Mouse (Mus musculus) hindbrain, postnatal 0 days (tissue): ENCODE measurements at regions not wholly inside any gene's neighbourhood (a gene's known extent, or its start where the extent isn't known, plus 50 kb on each side); places are given as distances from the start of the nearest gene placed in this dataset.
A peak's percentile ranks its signal among the peaks of the same experiment; 100 is the strongest.

Experiments used
- ATAC-seq: fragments of 200-750 bp; cut with Nextera tagmentation; 2 replicates; pipeline ENCODE4 v1.8.0; 2017; ENCODE audit warnings: mild to moderate bottlenecking, moderate TSS enrichment, moderate library complexity
- DNase-seq: peaks from one replicate; pipeline ENCODE4 v3.0.0-alpha.2; 2015; ENCODE audit warnings: low spot score
- H3K27ac ChIP-seq: fragments of 300-500 bp; sonication (generic); 2 replicates; pipeline ENCODE4 v1.5.1; 2014; ENCODE audit warnings: mild to moderate bottlenecking
- H3K27me3 ChIP-seq: fragments of 300-500 bp; sonication (generic); 2 replicates; pipeline ENCODE4 v1.6.1; 2014; ENCODE audit warnings: low read length, mixed read lengths; ENCODE audit not compliant: insufficient read depth
- H3K36me3 ChIP-seq: fragments of 300-500 bp; sonication (generic); 2 replicates; pipeline ENCODE4 v1.6.1; 2014; ENCODE audit warnings: low read length, mixed read lengths; ENCODE audit not compliant: insufficient read depth
- H3K4me1 ChIP-seq: fragments of 300-500 bp; sonication (generic); 2 replicates; pipeline ENCODE4 v1.6.1; 2014; ENCODE audit warnings: antibody characterized with exemption, low read length, mixed read lengths; ENCODE audit not compliant: insufficient read depth
- H3K4me2 ChIP-seq: fragments of 300-500 bp; sonication (generic); 2 replicates; pipeline ENCODE4 v1.6.1; 2014; ENCODE audit warnings: low read depth, mild to moderate bottlenecking, low read length, moderate library complexity, mixed read lengths
- H3K4me3 ChIP-seq: fragments of 300-500 bp; sonication (generic); 2 replicates; pipeline ENCODE4 v1.5.1; 2014; ENCODE audit warnings: low read length
- H3K9ac ChIP-seq: fragments of 300-500 bp; sonication (generic); replicated peaks from 2 replicates; pipeline ENCODE4 v1.6.1; 2014; ENCODE audit warnings: mild to moderate bottlenecking, low read length, moderate library complexity, mixed read lengths
- H3K9me3 ChIP-seq: fragments of 300-500 bp; sonication (generic); 2 replicates; pipeline ENCODE4 v1.6.1; 2016; ENCODE audit warnings: low read length, mixed read lengths
- CTCF ChIP-seq: IDR thresholded peaks from 2 replicates; pipeline ENCODE4 v1.5.1; 2016; ENCODE audit warnings: antibody characterized with exemption, control low read depth, low read depth
- whole genome bisulfite sequencing: fragments of 180-500 bp; shearing (Covaris S2); extraction: QIAGEN DNeasy Blood & Tissue Kit; methylation state at CpG from one replicate; pipeline ENCODE4 v1.1.7; 2014; 5-methylcytosine and 5-hydroxymethylcytosine counted together

DNA sequence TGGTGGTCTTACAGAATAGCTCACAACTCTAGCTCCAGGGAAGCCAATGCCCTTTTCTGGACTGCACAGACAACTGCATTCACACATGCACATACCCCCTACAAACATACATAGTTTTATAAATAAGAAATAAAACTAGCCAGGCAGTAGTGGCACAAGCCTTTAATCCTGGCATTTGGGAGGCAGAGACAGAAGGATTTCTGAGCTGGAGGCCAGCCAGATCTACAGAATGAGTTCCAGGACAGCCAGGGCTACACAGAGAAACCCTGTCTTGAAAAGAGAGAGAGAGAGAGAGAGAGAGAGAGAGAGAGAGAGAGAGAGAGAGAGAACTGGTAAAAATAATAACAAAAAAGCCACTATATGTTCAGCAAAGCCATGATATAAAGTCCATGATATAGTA is 143.5 kb upstream of the Tbl1x start:
- Histone ChIP-seq H3K4me2 (no peak overlapping the region), H3K9ac (no peak overlapping the region), H3K27ac (no peak overlapping the region), H3K27me3 (no peaks in the 10 kb centered on the region), H3K4me3 (no peak overlapping the region), H3K36me3 (no peaks in the 10 kb centered on the region), H3K9me3 (no peaks in the 10 kb centered on the region), H3K4me1 (no peaks in the 10 kb centered on the region)
- no peak for TF ChIP-seq CTCF
- ATAC-seq: no peak
- no peak for DNase-seq

DNA sequence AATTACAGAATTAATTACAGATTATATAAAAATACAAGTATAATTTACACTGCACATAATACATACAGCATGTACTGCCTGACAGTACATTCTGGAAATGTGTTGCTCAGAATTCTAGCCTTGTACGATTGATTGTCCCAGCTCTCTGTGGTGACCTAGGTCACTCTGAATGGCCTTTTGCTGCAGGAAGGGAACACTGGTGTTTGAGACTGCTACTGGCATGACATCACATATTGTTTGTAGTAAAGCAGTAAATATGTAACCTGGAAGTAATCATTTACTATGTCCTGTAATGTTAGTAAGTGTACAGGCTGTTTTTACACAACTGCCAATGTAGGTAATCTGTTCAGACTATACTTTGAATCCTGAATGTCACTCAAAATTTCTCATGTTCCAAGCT is 123.5 kb upstream of the Tbl1x start:
- no peak for ATAC-seq
- Histone ChIP-seq H3K9ac (no peak overlapping the region), H3K4me2 (no peak overlapping the region), H3K4me1 (no peaks in the 10 kb centered on the region), H3K36me3 (no peaks in the 10 kb centered on the region), H3K4me3 (no peak overlapping the region), H3K27me3 (no peaks in the 10 kb centered on the region), H3K27ac (no peak overlapping the region), H3K9me3 (no peaks in the 10 kb centered on the region)
- DNase-seq: no peak
- no peak for TF ChIP-seq CTCF
- 79% methylated on average over 1 of the region's 1 CpGs for WGBS

DNA sequence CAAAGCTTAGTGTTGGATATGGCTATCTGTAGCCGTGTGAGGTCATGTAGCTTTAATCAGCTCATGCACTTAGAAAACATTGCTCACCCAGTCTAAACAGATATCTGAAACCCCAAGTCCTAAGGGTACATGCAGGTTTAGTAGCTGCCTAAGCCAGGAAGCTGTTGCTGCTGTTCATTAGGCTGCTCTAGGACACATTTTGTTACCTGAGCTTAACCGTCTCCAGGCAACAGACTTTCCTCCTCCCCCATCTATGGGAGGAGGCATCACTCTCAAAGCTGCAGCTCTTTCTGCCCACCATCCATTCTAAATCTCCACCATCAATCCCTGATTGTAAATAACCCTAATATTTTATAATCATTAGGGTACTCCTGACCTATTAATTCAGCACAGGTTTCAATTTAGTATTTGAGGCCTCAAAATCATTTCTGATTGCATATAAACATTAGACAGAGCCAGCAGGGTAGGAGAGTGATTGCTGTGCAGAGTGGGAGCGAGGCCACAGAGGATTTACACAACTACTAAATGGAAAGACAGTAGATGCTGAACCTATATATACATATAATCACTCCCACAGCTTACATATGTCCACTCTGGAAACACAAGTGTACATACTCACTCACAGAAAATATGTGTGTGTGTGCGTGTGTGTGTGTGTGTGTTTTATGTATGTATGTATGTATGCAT is 118.9 kb upstream of the Tbl1x start:
- peak; percentile 6 for DNase-seq
- H3K27ac ChIP-seq: no peak overlapping the region
- ATAC-seq: 0 out of 2 replicates have a peak, but pooled peaks have one; percentile 45

DNA sequence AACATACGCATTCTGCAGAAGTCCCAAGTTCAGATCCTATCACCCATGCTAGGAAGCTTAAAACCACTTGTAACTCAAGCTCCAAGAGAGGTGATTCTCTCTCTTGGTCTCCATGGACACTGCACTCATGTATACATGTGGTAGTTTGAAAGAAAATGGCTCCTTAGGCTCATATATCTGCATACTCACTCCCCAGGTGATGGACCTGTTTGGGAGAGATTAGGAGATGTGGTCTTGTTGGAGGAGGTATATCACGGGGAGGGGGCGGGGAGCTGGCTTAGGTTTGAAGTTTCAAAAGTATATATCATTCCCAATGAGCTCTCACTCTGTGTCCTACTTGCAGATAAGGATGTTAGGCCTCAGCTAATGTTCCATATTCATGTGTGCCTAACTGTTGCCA is 103.9 kb upstream of the Tbl1x start:
- DNase-seq: no peak
- ATAC-seq: no peak
- H3K9ac ChIP-seq: no peak overlapping the region
- no peak overlapping the region for H3K4me2 ChIP-seq
- TF ChIP-seq CTCF: no peak
- no peaks in the 10 kb centered on the region for H3K36me3 ChIP-seq
- no peaks in the 10 kb centered on the region for H3K27me3 ChIP-seq
- 89% methylated on average over 3 of the region's 3 CpGs for WGBS
- no peak overlapping the region for H3K27ac ChIP-seq
- H3K4me1 ChIP-seq: no peaks in the 10 kb centered on the region
- no peak overlapping the region for H3K4me3 ChIP-seq
- H3K9me3 ChIP-seq: no peaks in the 10 kb centered on the region

More for the DNA sequence above, 118.9 kb upstream of the Tbl1x start:
- no peaks in the 10 kb centered on the region for H3K9me3 ChIP-seq
- no peak overlapping the region for H3K4me2 ChIP-seq
- H3K4me1 ChIP-seq: no peaks in the 10 kb centered on the region
- H3K27me3 ChIP-seq: no peaks in the 10 kb centered on the region
- WGBS: 67% methylated on average over 4 of the region's 4 CpGs
- H3K9ac ChIP-seq: no peak overlapping the region
- no peaks in the 10 kb centered on the region for H3K36me3 ChIP-seq
- TF ChIP-seq CTCF: no peak
- H3K4me3 ChIP-seq: no peak overlapping the region

DNA sequence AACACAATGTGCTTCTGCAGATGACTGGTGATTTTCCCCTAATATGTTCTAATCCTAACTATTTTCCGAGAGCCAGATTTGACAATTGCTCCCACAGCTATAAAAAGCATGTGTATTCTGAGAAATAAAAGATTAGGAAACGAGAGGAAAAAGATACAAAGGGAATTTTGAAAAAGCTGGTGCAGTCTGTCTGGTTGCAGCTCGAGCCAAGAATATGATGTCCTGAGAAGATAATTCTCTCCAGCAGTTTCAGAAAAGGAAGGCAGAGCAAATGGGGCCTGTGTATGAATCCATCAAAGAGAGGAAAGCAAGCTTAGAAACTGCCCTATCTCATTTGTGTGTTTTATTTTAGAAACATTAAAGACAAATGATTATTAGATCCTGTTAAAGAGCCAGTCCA is 102.9 kb upstream of the Tbl1x start:
- H3K36me3 ChIP-seq: no peaks in the 10 kb centered on the region
- no peak overlapping the region for H3K9ac ChIP-seq
- H3K4me2 ChIP-seq: no peak overlapping the region
- H3K4me3 ChIP-seq: no peak overlapping the region
- no peaks in the 10 kb centered on the region for H3K4me1 ChIP-seq
- ATAC-seq: no peak
- H3K27me3 ChIP-seq: no peaks in the 10 kb centered on the region
- no peak for DNase-seq
- no peaks in the 10 kb centered on the region for H3K9me3 ChIP-seq
- WGBS: 59% methylated on average over 3 of the region's 3 CpGs
- no peak overlapping the region for H3K27ac ChIP-seq
- no peak for TF ChIP-seq CTCF

DNA sequence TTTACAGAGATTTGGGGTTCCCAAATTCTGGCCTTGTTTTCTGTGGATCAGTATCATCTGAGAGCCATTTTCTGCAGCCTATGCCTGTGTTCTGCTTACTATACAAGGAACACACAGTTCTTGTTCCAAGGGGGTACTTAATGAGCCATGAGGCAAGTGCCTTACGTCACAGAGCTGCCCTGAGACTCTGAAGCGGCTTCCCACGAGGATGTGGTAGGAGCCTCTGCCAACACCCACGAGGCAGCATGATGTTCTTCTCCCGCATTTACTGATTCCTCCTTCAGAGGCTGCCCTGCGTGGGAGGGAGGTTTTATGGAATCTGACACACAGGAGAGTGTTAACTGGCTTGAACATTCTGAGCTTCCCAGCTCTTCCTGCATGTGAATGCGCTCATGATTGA is 101.4 kb upstream of the Tbl1x start:
- ATAC-seq (peak; percentile 70; the same call in 1 of the 2 replicates), DNase-seq (peak; percentile 51)
- no peak overlapping the region for H3K9ac ChIP-seq
- WGBS: 49% methylated on average over 7 of the region's 7 CpGs
- H3K27ac ChIP-seq: no peak overlapping the region
- H3K36me3 ChIP-seq: no peaks in the 10 kb centered on the region
- no peak overlapping the region for H3K4me2 ChIP-seq
- H3K4me1 ChIP-seq: no peaks in the 10 kb centered on the region
- no peaks in the 10 kb centered on the region for H3K27me3 ChIP-seq
- TF ChIP-seq CTCF: no peak
- H3K9me3 ChIP-seq: no peaks in the 10 kb centered on the region
- H3K4me3 ChIP-seq: no peak overlapping the region

DNA sequence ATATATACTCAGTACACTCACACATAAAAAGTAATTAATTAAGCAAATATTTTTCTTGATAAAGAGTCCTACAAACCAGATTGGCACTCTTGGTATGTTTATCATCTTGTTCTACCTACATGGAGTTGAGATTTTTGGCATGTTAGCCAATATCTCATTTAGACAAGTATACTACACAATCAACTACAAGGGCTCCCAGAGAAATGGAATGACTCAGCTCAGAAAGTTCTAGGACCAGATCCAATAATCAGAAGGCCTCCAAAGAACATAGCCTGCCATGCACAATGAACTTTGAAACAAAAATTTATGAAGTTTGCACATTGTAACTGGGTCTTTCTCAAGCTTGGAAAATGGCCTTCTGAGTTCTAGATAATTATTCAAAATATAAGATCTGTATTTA is 100.0 kb upstream of the Tbl1x start:
- TF ChIP-seq CTCF: no peak
- no peak overlapping the region for H3K27ac ChIP-seq
- H3K27me3 ChIP-seq: no peaks in the 10 kb centered on the region
- DNase-seq: no peak
- no peaks in the 10 kb centered on the region for H3K4me1 ChIP-seq
- no peaks in the 10 kb centered on the region for H3K9me3 ChIP-seq
- no peak overlapping the region for H3K4me3 ChIP-seq
- no peaks in the 10 kb centered on the region for H3K36me3 ChIP-seq
- no peak for ATAC-seq
- H3K4me2 ChIP-seq: no peak overlapping the region
- no peak overlapping the region for H3K9ac ChIP-seq
